ENCODE assay signal across 16 mouse cellular contexts in genomic region chr2:80537156-80537555, GRCm38 (mm10). TPM values are rescaled to one million over a fixed set of nuclear protein-coding genes. Genes with fewer than 3 reads are reported as not detected.
A peak's percentile ranks its signal among the peaks of the same experiment; 100 is the strongest.
DNase-seq lines count a peak whose midpoint lies in the region; ATAC-seq and TF ChIP-seq lines count a peak whose summit lies in the region.
"Had no signal": no experiment of that assay in that cellular context is flagged by ENCODE, and none has a peak within 500 bp of the region (broad histone marks: within the 10 kb centered on the region; RNA-seq: fewer than 3 reads in every experiment).

No protein-coding gene starts in this region.

- no peak for TF ChIP-seq EP300 in heart, adult 2 months (IDR thresholded peaks at IDR 0.05; ENCODE audit: insufficient read depth, low read depth, low read length)

- DNase-seq in heart, adult 2 months, result no peak
- DNase-seq in heart, postnatal 25 days (ENCODE audit: low spot score), result no peak
- no peak for DNase-seq in lung, adult 2 months
- DNase-seq in lung, postnatal 25 days (ENCODE audit: low spot score), result no peak
- DNase-seq in right cerebral cortex, postnatal 14 days, result no peak
- DNase-seq: adrenal gland, postnatal 14 days; cerebellum, postnatal 36 days; gastrocnemius, postnatal 36 days; kidney, adult 8-10 months; lung, postnatal 4 days had no signal

- no peak for TF ChIP-seq POLR2A in heart, adult 2 months (IDR thresholded peaks at IDR 0.05; ENCODE audit: insufficient read depth, low read depth, low read length)
- no peak for TF ChIP-seq POLR2A in lung, adult 2 months (IDR thresholded peaks at IDR 0.05; ENCODE audit: borderline replicate concordance, extremely low read depth, low read depth, low read length)

- H3K4me3 ChIP-seq in heart, adult 2 months, result no peak overlapping the region
- H3K4me3 ChIP-seq in lung, adult 2 months (replicated peaks; ENCODE audit: extremely low read depth, low read depth, low read length), result no peak overlapping the region
- no peak overlapping the region for H3K4me3 ChIP-seq in E14TG2a.4 (replicated peaks; ENCODE audit: low read length)
- H3K4me3 ChIP-seq: heart, embryonic 13.5 days; hindbrain, embryonic 12.5 days; limb, embryonic 15.5 days; neural tube, embryonic 13.5 days had no signal

- 56% methylated on average over 3 of the region's 3 CpGs for WGBS in heart, adult 2 months
- 57% methylated on average over 3 of the region's 3 CpGs for whole genome bisulfite sequencing in lung, adult 2 months

- H3K9ac ChIP-seq in heart, adult 2 months (ENCODE audit: low read depth, low read length), result no peak overlapping the region
- H3K9ac ChIP-seq: heart, embryonic 13.5 days; hindbrain, embryonic 12.5 days; limb, embryonic 15.5 days; neural tube, embryonic 13.5 days had no signal

- 0 out of 2 replicates have a peak, but pooled peaks cover 2% of the 10 kb centered on the region for H3K36me3 ChIP-seq in heart, adult 2 months (ENCODE audit: control insufficient read depth, insufficient read depth, low read length)
- peaks cover 62% of the 10 kb centered on the region for H3K36me3 ChIP-seq in E14TG2a.4 (ENCODE audit: insufficient read depth, low read length)

- 0 out of 2 replicates have a peak, but pooled peaks have one; percentile 37 for ATAC-seq in megakaryocyte progenitor cell, adult 5-6 weeks (replicated peaks; ENCODE audit: poor library complexity)

- no peaks in the 10 kb centered on the region for H3K9me3 ChIP-seq in E14TG2a.4 (ENCODE audit: low read length)
- H3K9me3 ChIP-seq: heart, embryonic 13.5 days; hindbrain, embryonic 12.5 days; limb, embryonic 15.5 days; neural tube, embryonic 13.5 days had no signal

- intact Hi-C loops in heart, adult 2 months (cut with DNase I), result loop anchor here (2.0 kb wide), 1 partner anchor 180 kb away; no protein-coding TSS in a partner anchor
- intact Hi-C loops in heart, postnatal 25 days (cut with DNase I), result no loop called here

- no peak overlapping the region for H3K27ac ChIP-seq in heart, adult 2 months
- H3K27ac ChIP-seq: heart, embryonic 13.5 days; hindbrain, embryonic 12.5 days; limb, embryonic 15.5 days; neural tube, embryonic 13.5 days had no signal

- H3K79me2 ChIP-seq in heart, adult 2 months (replicated peaks; ENCODE audit: control insufficient read depth, insufficient read depth, low read length), result no peaks in the 10 kb centered on the region

- H3K27me3 ChIP-seq in heart, adult 2 months (ENCODE audit: control insufficient read depth, insufficient read depth, low read length), result no peaks in the 10 kb centered on the region
- H3K27me3 ChIP-seq in E14TG2a.4 (ENCODE audit: insufficient read depth, low read length), result no peaks in the 10 kb centered on the region
- H3K27me3 ChIP-seq: heart, embryonic 13.5 days; hindbrain, embryonic 12.5 days; limb, embryonic 15.5 days; neural tube, embryonic 13.5 days had no signal

- peak; percentile 74 for TF ChIP-seq CTCF in heart, adult 2 months (IDR thresholded peaks at IDR 0.05)
- TF ChIP-seq CTCF in lung, adult 2 months (IDR thresholded peaks at IDR 0.05; ENCODE audit: insufficient read depth, low read length), result 0 out of 2 replicates have a peak, but pooled peaks have one; percentile 9
- peak; percentile 32 for TF ChIP-seq CTCF in E14TG2a.4 (conservative IDR thresholded peaks at IDR 0.05; ENCODE audit: low read length)

- no peaks in the 10 kb centered on the region for H3K4me1 ChIP-seq in heart, adult 2 months (ENCODE audit: control insufficient read depth, insufficient read depth, low read length)
- H3K4me1 ChIP-seq in lung, adult 2 months (ENCODE audit: control insufficient read depth, insufficient read depth, low read length), result no peaks in the 10 kb centered on the region
- H3K4me1 ChIP-seq in E14TG2a.4 (replicated peaks; ENCODE audit: low read depth, low read length), result peaks cover 3% of the 10 kb centered on the region
- H3K4me1 ChIP-seq: heart, embryonic 13.5 days; hindbrain, embryonic 12.5 days; limb, embryonic 15.5 days; neural tube, embryonic 13.5 days had no signal

RNA-seq across cellular contexts. Expression of gene Nckap1, which starts 44.0 kb away (rescaled TPM):
- total RNA-seq in heart, adult 2 months (2021), result 10 to 100 TPM; 60.1 to 63.6 TPM
- 21.9 and 44.6 TPM in 2 replicates for polyA plus RNA-seq in heart, adult 2 months (2012; rRNA removed)
- total RNA-seq in heart, postnatal 25 days (2021), result 10 to 100 TPM; 58.3 to 67.0 TPM
- polyA plus RNA-seq in lung, adult 2 months (2012; rRNA removed), result 25.2 and 36.4 TPM in 2 replicates
- total RNA-seq in megakaryocyte progenitor cell, adult 5-6 weeks (2015), result 1.4 and 5.8 TPM in 2 replicates
- 2.5 and 6.4 TPM in 2 replicates for total RNA-seq in megakaryocyte progenitor cell, adult 5-6 weeks (2017)

Comparison
In these comparisons a context has a peak if more than half of its experiments do, and no peak if none do; other contexts are left out.
1. CTCF ChIP-seq: peak in every context shown above with its lines; median percentile 74 in heart, adult 2 months; 32 in E14TG2a.4; 9 in lung, adult 2 months.
2. RNA of gene Nckap1, which starts 44.0 kb away (total RNA-seq): 58.3 to 67.0 TPM in heart, postnatal 25 days and 60.1 to 63.6 TPM in heart, adult 2 months; 1.4 to 6.4 TPM in megakaryocyte progenitor cell, adult 5-6 weeks; every median in the first group is over 4 times any median in the second.